Comparison of ENCODE assay signal across 9 mouse cellular contexts in the genomic region with DNA sequence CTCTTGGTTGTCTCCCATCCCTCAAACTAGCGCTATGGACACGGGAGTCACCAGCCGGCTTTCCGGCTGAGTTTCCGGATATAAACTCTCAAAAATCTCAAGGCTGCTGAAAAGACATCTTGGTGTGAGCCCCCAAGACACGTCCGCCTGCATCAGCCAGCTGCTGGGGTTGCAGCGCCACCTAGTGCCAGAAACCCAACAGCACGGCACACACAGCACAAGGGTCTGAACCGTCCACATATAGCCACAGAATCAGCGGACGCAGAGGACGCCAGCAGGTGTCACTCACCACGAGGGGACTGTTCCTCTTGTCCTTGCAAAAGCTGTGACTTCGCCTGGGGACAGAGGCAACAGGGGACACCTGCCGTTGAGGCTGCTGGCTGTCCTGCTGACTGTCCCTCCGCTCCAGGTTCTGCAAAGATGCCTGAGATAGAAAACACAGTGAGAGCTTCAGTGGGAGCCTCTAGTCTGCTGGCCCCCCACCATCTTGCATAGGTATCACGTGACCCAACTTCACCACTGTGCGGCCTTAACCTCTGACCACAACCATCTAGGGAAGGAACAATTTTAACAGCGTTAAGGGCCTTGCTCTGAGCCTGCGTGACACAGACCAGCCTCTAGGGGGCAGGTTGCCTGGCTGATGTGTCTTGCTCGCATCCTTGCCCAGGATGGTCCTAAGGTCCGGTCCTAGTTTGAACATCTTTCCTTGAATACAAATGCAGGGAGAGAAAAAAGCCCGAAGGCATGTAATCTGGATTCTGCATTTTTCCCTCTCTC. TPM values are rescaled to one million over a fixed set of nuclear protein-coding genes. Genes with fewer than 3 reads are reported as not detected.
DNase-seq lines count a peak whose midpoint lies in the region; TF ChIP-seq lines count a peak whose summit lies in the region.
"Had no signal": no experiment of that assay in that cellular context is flagged by ENCODE, and none has a peak within 500 bp of the region (broad histone marks: within the 10 kb centered on the region; RNA-seq: fewer than 3 reads in every experiment).

No protein-coding gene starts in this region.

- intact Hi-C loops in gastrocnemius, adult 2 months (cut with DNase I) = no loop called here
- intact Hi-C loops in gastrocnemius, postnatal 14 days (cut with DNase I; ENCODE audit: low total_unique reads) = no loop called here

- no peaks in the 10 kb centered on the region for H3K36me3 ChIP-seq in thymus, adult 2 months (ENCODE audit: control insufficient read depth, insufficient read depth, low read length)
- H3K36me3 ChIP-seq in splenic B cell, adult 2 months (ENCODE audit: control insufficient read depth, insufficient read depth, low read length, poor library complexity, severe bottlenecking) = no peaks in the 10 kb centered on the region
- H3K36me3 ChIP-seq: hindbrain, embryonic 15.5 days had no signal

- no peak for TF ChIP-seq POLR2A in thymus, adult 2 months (IDR thresholded peaks at IDR 0.05; ENCODE audit: control insufficient read depth, extremely low read depth, insufficient read depth, low read length, poor library complexity)

- peaks cover 3% of the 10 kb centered on the region; the same call in 1 of the 2 replicates for H3K4me1 ChIP-seq in thymus, adult 2 months (replicated peaks; ENCODE audit: control insufficient read depth, insufficient read depth, low read length)

- no peak overlapping the region for H3K27ac ChIP-seq in gastrocnemius, adult 2 months
- H3K27ac ChIP-seq in thymus, adult 2 months (ENCODE audit: control insufficient read depth, insufficient read depth, low read length) = no peak overlapping the region
- H3K27ac ChIP-seq: hindbrain, embryonic 15.5 days had no signal

- H3K4me3 ChIP-seq in gastrocnemius, adult 2 months = no peak overlapping the region
- H3K4me3 ChIP-seq in thymus, adult 2 months (ENCODE audit: control insufficient read depth, insufficient read depth, low read length) = no peak overlapping the region
- H3K4me3 ChIP-seq: hindbrain, embryonic 15.5 days had no signal

- DNase-seq in gastrocnemius, adult 2 months = no peak
- DNase-seq in gastrocnemius, adult 8-10 months (ENCODE audit: low spot score in 2 of 2) = no peak
- DNase-seq in thymus, adult 2 months = no peak
- DNase-seq in thymus, adult 18-20 months = no peak
- DNase-seq in liver = peak; percentile 69
- peak; percentile 62 for DNase-seq in splenic B cell, adult 2 months (ENCODE audit: low read depth, low spot score)
- no peak for DNase-seq in gastrocnemius, postnatal 14 days
- no peak for DNase-seq in frontal cortex, postnatal 36 days (ENCODE audit: low spot score in 2 of 2)

- H3K27me3 ChIP-seq in thymus, adult 2 months (ENCODE audit: control insufficient read depth, insufficient read depth, low read length) = no peaks in the 10 kb centered on the region
- no peaks in the 10 kb centered on the region for H3K27me3 ChIP-seq in splenic B cell, adult 2 months (ENCODE audit: control insufficient read depth, insufficient read depth, low read length, poor library complexity, severe bottlenecking)
- H3K27me3 ChIP-seq: hindbrain, embryonic 15.5 days had no signal

- WGBS in thymus, adult 2 months = 41% methylated on average over 24 of the region's 24 CpGs

- TF ChIP-seq CTCF in gastrocnemius, adult 2 months (IDR thresholded peaks at IDR 0.05) = peak; percentile 63
- TF ChIP-seq CTCF in thymus, adult 2 months (IDR thresholded peaks at IDR 0.05; ENCODE audit: borderline replicate concordance, control insufficient read depth, extremely low read depth, insufficient read depth, low read length, poor library complexity) = peak; percentile 73

RNA-seq across cellular contexts. Expression of a gene that starts 45.9 kb away (rescaled TPM):
- 10 to 100 TPM; 19.6 to 24.6 TPM for total RNA-seq in gastrocnemius, adult 2 months (2021)
- total RNA-seq in gastrocnemius, adult 8-10 months (2022) = 10 to 100 TPM; 21.3 to 26.3 (median 23.9) TPM
- polyA plus RNA-seq in thymus, adult 2 months (2012; rRNA removed) = 6.9 and 7.8 TPM in 2 replicates
- 10 to 100 TPM; 29.2 to 35.1 TPM for total RNA-seq in gastrocnemius, postnatal 14 days (2021)

RNA-seq across cellular contexts. Expression of a gene that starts 51.6 kb away (rescaled TPM):
- not detected for total RNA-seq in gastrocnemius, adult 2 months (2021)
- not detected for total RNA-seq in gastrocnemius, adult 8-10 months (2022)
- 0.10 TPM in 1 of 2 replicates, not detected in the other for polyA plus RNA-seq in thymus, adult 2 months (2012; rRNA removed)
- total RNA-seq in gastrocnemius, postnatal 14 days (2021) = not detected
- polyA plus RNA-seq: hindbrain, embryonic 15.5 days had no signal

Comparison
In these comparisons a context has a peak if more than half of its experiments do, and no peak if none do; other contexts are left out.
1. DNase-seq: peak in liver (single experiment) and splenic B cell, adult 2 months (single experiment); none in gastrocnemius, adult 2 months (single experiment), gastrocnemius, adult 8-10 months (0 of 2), thymus, adult 2 months (single experiment), thymus, adult 18-20 months (0 of 2), gastrocnemius, postnatal 14 days (single experiment) and frontal cortex, postnatal 36 days (0 of 2).